27 mouse cellular contexts compared by ENCODE assay signal in genomic region chr5:58227137-58227536, GRCm38 (mm10).
"Had no signal": no experiment of that assay in that cellular context is flagged by ENCODE, and none has a peak within 500 bp of the region (broad histone marks: within the 10 kb centered on the region; RNA-seq: fewer than 3 reads in every experiment).

No protein-coding gene starts in this region.

- H3K36me3 ChIP-seq: embryonic facial prominence, embryonic 10.5 days; embryonic facial prominence, embryonic 12.5 days; embryonic facial prominence, embryonic 13.5 days; embryonic facial prominence, embryonic 15.5 days; forebrain, embryonic 10.5 days; forebrain, embryonic 12.5 days; forebrain, embryonic 15.5 days had no signal

- H3K4me1 ChIP-seq: embryonic facial prominence, embryonic 10.5 days; embryonic facial prominence, embryonic 12.5 days; embryonic facial prominence, embryonic 13.5 days; embryonic facial prominence, embryonic 15.5 days; forebrain, embryonic 10.5 days; forebrain, embryonic 12.5 days; forebrain, embryonic 13.5 days had no signal

- H3K27ac ChIP-seq: embryonic facial prominence, embryonic 10.5 days; embryonic facial prominence, embryonic 12.5 days; embryonic facial prominence, embryonic 13.5 days; embryonic facial prominence, embryonic 15.5 days; forebrain, embryonic 10.5 days; forebrain, embryonic 12.5 days; forebrain, embryonic 13.5 days; forebrain, embryonic 15.5 days; gastrocnemius, adult 2 months; heart, adult 2 months had no signal

- H3K9me3 ChIP-seq: embryonic facial prominence, embryonic 10.5 days; embryonic facial prominence, embryonic 12.5 days; embryonic facial prominence, embryonic 13.5 days; embryonic facial prominence, embryonic 15.5 days; forebrain, embryonic 10.5 days; forebrain, embryonic 12.5 days; forebrain, embryonic 13.5 days; forebrain, embryonic 15.5 days had no signal

- H3K4me2 ChIP-seq: embryonic facial prominence, embryonic 12.5 days; embryonic facial prominence, embryonic 13.5 days; embryonic facial prominence, embryonic 15.5 days; forebrain, embryonic 12.5 days; forebrain, embryonic 13.5 days; forebrain, embryonic 15.5 days had no signal

- H3K4me3 ChIP-seq: embryonic facial prominence, embryonic 10.5 days; embryonic facial prominence, embryonic 12.5 days; embryonic facial prominence, embryonic 13.5 days; embryonic facial prominence, embryonic 15.5 days; erythroblast, embryonic 14.5 days; forebrain, embryonic 10.5 days; forebrain, embryonic 12.5 days; forebrain, embryonic 13.5 days; forebrain, embryonic 15.5 days; gastrocnemius, adult 2 months; heart, adult 2 months had no signal

- ATAC-seq: forebrain, embryonic 13.5 days; forebrain, embryonic 14.5 days; forebrain, embryonic 15.5 days; forebrain, embryonic 16.5 days; forebrain, postnatal 0 days had no signal

- H3K9ac ChIP-seq: embryonic facial prominence, embryonic 12.5 days; embryonic facial prominence, embryonic 13.5 days; embryonic facial prominence, embryonic 15.5 days; forebrain, embryonic 12.5 days; forebrain, embryonic 13.5 days; forebrain, embryonic 15.5 days; forebrain, postnatal 0 days had no signal

- DNase-seq: cerebellum, adult 9-10 months; cerebellum, adult 9-11 months; cerebellum, postnatal 10 days; cerebellum, postnatal 14 days; cerebellum, postnatal 25 days; cerebellum, postnatal 36 days; embryo, embryonic 11 days; forebrain, postnatal 0 days; gastrocnemius, adult 2 months; gastrocnemius, postnatal 10 days; gastrocnemius, postnatal 14 days; gastrocnemius, postnatal 25 days; gastrocnemius, postnatal 36 days; heart, adult 11 months; heart, adult 18-20 months; heart, adult 2 months had no signal

- H3K27me3 ChIP-seq: embryonic facial prominence, embryonic 12.5 days; embryonic facial prominence, embryonic 13.5 days; embryonic facial prominence, embryonic 15.5 days; forebrain, embryonic 12.5 days; forebrain, embryonic 13.5 days; forebrain, embryonic 15.5 days had no signal
